Mouse (Mus musculus): Measurements from ENCODE around the gene Szrd1.
"Not testable (repeated sequence)": the region's sequence is repeated elsewhere in the genome, so short reads cannot be mapped to it uniquely, and the experiment has no call there.

GRCm38 (mm10) chr4:141137740-141138139 lies 1.8 kb downstream of the Szrd1 start:
- TF ChIP-seq CTCF (conservative IDR thresholded peaks at IDR 0.05; ENCODE audit: low read length); NANOG (IDR thresholded peaks at IDR 0.05; ENCODE audit: borderline replicate concordance, low read length); POU5F1 (IDR thresholded peaks at IDR 0.05; ENCODE audit: borderline replicate concordance, low read length): not testable (repeated sequence)

All from E14TG2a.4 (cell line).